Mouse (Mus musculus): ENCODE measurements around the gene Pafah1b3.

DNA sequence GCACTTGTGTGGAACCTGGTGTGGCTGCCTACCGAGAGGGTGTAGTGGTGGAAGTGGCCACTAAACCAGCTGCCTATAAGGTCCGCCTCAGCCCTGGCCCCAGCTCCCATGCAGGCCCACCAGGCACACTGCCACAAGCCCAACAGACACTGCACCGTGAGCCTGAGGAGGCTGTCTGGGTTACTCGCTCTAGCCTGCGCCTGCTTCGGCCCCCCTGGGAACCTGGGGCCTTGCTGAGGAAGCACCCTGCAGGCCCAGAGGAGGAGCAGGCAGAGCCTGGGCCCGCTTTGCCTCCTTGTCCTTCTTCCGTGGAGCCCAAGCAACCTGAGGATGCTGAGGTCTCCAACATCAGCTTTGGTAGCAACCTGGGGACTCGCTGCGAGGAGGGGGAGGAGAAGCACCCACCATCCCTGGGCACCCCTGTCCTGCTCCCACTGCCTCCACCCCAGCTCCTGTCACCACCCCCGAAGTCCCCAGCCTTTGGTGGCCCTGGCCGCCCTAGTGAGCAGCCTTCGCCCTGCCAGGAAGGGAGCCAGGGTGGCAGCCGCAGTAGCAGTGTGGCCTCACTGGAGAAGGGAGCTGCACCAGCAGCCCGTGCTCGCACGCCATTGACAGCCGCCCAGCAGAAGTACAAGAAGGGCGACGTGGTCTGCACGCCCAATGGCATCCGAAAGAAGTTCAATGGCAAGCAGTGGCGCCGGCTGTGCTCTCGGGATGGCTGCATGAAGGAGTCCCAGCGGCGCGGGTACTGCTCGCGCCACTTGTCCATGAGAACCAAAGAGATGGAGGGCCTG is 25.9 kb downstream of the Pafah1b3 start:
- TF ChIP-seq POLR2A (IDR thresholded peaks at IDR 0.05; ENCODE audit: low read depth, low read length), result no peak
- TF ChIP-seq CTCF (IDR thresholded peaks at IDR 0.05; ENCODE audit: extremely low read depth, insufficient read length, insufficient replicate concordance, low read depth, low read length), result no peak

All from small intestine, adult 2 months (tissue).